Mouse (Mus musculus): ENCODE data around the gene Gm30083.

GRCm38 (mm10) chr14:34016938-34017337 lies 2.0 kb upstream of the Gm30083 start:
- TF ChIP-seq GATA1 (IDR thresholded peaks at IDR 0.05; ENCODE audit: low read length) (no peak), TAL1 (IDR thresholded peaks at IDR 0.05; ENCODE audit: low read length) (no peak)
